Mouse (Mus musculus) neural tube, embryonic 11.5 days (tissue): ENCODE results near the gene Misp. TPM values are rescaled to one million over a fixed set of nuclear protein-coding genes. Genes with fewer than 3 reads are reported as not detected.
A peak's percentile ranks its signal among the peaks of the same experiment; 100 is the strongest.

Source experiments
- ATAC-seq: fragments of 200-750 bp; cut with Nextera tagmentation; 2 replicates; pipeline ENCODE4 v1.8.0; 2017; ENCODE audit warnings: moderate number of reproducible peaks, mild to moderate bottlenecking, moderate TSS enrichment, moderate library complexity; ENCODE audit not compliant: insufficient read depth, low FRiP score, low TSS enrichment
- DNase-seq: peaks from one replicate; pipeline ENCODE4 v3.0.0-alpha.2; 2015; ENCODE audit warnings: low spot score
- H3K27ac ChIP-seq: fragments of 300-500 bp; sonication (generic); 2 replicates; pipeline ENCODE4 v1.5.1; 2014; ENCODE audit warnings: low read depth, mild to moderate bottlenecking, low read length
- H3K27me3 ChIP-seq: fragments of 300-500 bp; sonication (generic); 2 replicates; pipeline ENCODE4 v1.6.1; 2014; ENCODE audit warnings: mild to moderate bottlenecking, low read length, mixed read lengths; ENCODE audit not compliant: control insufficient read depth, insufficient read depth
- H3K36me3 ChIP-seq: fragments of 300-500 bp; sonication (generic); 2 replicates; pipeline ENCODE4 v1.6.1; 2014; ENCODE audit warnings: mild to moderate bottlenecking, low read length, moderate library complexity, mixed read lengths; ENCODE audit not compliant: control insufficient read depth, insufficient read depth
- H3K4me1 ChIP-seq: fragments of 300-500 bp; sonication (generic); 2 replicates; pipeline ENCODE4 v1.6.1; 2014; ENCODE audit warnings: low read length, mixed read lengths; ENCODE audit not compliant: control insufficient read depth, insufficient read depth
- H3K4me2 ChIP-seq: fragments of 300-500 bp; sonication (generic); 2 replicates; pipeline ENCODE4 v1.6.1; 2014; ENCODE audit warnings: low read depth, mild to moderate bottlenecking, moderate library complexity
- H3K4me3 ChIP-seq: fragments of 300-500 bp; sonication (generic); 2 replicates; pipeline ENCODE4 v1.5.1; 2014; ENCODE audit warnings: low read depth, low read length
- H3K9ac ChIP-seq: fragments of 300-500 bp; sonication (generic); 2 replicates; pipeline ENCODE4 v1.6.1; 2014; ENCODE audit warnings: mild to moderate bottlenecking, low read length
- H3K9me3 ChIP-seq: fragments of 300-500 bp; sonication (generic); 2 replicates; pipeline ENCODE4 v1.6.1; 2016; ENCODE audit warnings: low read length; ENCODE audit not compliant: control insufficient read depth
- WGBS: fragments of 180-500 bp; shearing (Covaris S2); extraction: QIAGEN DNeasy Blood & Tissue Kit; methylation state at CpG from one replicate; pipeline ENCODE4 v1.1.7; 2014; 5-methylcytosine and 5-hydroxymethylcytosine counted together
- polyA plus RNA-seq: library from polyadenylated mRNA; unstranded; fragments of >200 nt; fragmentation: Nextera tagmentation; extraction: Ambion mirVana; gene quantifications from 2 replicates; pipeline ENCODE4 v1.2.1, GENCODE M21; 2014

Gene Misp
- polyA plus RNA-seq, 1 experiment from 2014 or later, result 1.6 TPM

DNA sequence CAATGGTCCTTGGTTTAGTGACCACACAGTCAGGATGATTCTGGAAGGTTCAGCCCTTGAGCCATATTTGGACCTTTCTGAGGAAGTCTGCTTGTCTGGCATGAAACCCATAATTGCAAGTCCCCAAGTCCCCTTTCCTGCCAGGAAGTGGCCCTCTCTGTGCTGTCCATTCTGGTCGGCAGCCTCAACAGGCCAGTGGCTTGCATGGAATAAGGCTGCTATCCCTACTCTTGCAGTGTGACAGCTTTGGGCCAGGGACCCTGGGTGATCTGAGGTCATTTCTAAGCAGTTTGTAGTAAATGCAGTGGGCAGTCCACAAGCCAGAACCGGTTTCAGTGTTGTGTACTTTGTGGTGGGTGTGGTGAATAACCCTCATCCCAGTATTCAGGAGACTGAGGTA is 17.4 kb downstream of the Misp start:
- Histone ChIP-seq H3K36me3 (no peaks in the 10 kb centered on the region), H3K4me2 (no peak overlapping the region), H3K4me3 (no peak overlapping the region), H3K4me1 (peaks cover 10% of the 10 kb centered on the region), H3K9ac (no peak overlapping the region), H3K27ac (no peak overlapping the region), H3K9me3 (no peaks in the 10 kb centered on the region), H3K27me3 (no peaks in the 10 kb centered on the region)
- DNase-seq (no peak), ATAC-seq (no peak)
- WGBS, result 74% methylated on average over 2 of the region's 2 CpGs

DNA sequence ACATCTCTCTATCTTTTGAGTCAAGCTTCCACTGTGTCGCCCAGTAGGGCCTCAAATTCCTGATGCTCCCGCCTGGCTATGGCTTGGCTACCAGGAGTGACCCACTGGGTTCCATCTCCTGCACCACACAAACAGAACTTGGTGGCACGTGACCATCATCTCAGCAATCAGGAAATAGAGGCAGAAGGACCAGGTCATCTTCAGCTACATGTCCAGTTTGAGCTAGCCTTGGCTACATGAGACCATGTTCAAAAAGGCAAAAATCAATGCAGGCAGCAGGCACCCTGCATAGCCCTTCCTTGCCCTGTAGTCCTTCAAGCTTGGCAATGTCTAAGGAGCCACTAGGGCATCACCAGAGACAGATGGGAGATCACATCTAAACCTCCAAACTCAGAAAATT is 19.3 kb downstream of the Misp start:
- Histone ChIP-seq H3K36me3 (no peaks in the 10 kb centered on the region), H3K4me3 (no peak overlapping the region), H3K27ac (no peak overlapping the region), H3K4me2 (no peak overlapping the region), H3K9ac (no peak overlapping the region), H3K4me1 (peaks cover 10% of the 10 kb centered on the region), H3K27me3 (no peaks in the 10 kb centered on the region), H3K9me3 (no peaks in the 10 kb centered on the region)
- DNase-seq, result no peak
- WGBS, result 87% methylated on average over 3 of the region's 3 CpGs
- ATAC-seq, result no peak

GRCm38 (mm10) chr10:79840644-79841551 is 20.1 kb downstream of the Misp start:
- Histone ChIP-seq H3K27me3 (no peaks in the 10 kb centered on the region), H3K9me3 (no peaks in the 10 kb centered on the region), H3K27ac (peak overlapping the region; percentile 85), H3K4me3 (peak overlapping the region; percentile 21), H3K36me3 (no peaks in the 10 kb centered on the region), H3K4me1 (peaks cover 10% of the 10 kb centered on the region), H3K9ac (peak overlapping the region; percentile 63), H3K4me2 (peak overlapping the region; percentile 45)
- DNase-seq (peak; percentile 72), ATAC-seq (peak; percentile 86)
- under 1% methylated on average over 24 of the region's 24 CpGs for WGBS

GRCm38 (mm10) chr10:79842322-79842721 is 21.5 kb downstream of the Misp start:
- Histone ChIP-seq H3K27ac (peak overlapping the region; percentile 58; the same call in 1 of the 2 replicates), H3K4me3 (no peak overlapping the region), H3K36me3 (no peaks in the 10 kb centered on the region), H3K9me3 (no peaks in the 10 kb centered on the region), H3K27me3 (no peaks in the 10 kb centered on the region), H3K4me1 (peaks cover 10% of the 10 kb centered on the region), H3K4me2 (no peak overlapping the region), H3K9ac (no peak overlapping the region)
- DNase-seq (no peak), ATAC-seq (no peak)
- WGBS, result 75% methylated on average over 3 of the region's 3 CpGs

DNA sequence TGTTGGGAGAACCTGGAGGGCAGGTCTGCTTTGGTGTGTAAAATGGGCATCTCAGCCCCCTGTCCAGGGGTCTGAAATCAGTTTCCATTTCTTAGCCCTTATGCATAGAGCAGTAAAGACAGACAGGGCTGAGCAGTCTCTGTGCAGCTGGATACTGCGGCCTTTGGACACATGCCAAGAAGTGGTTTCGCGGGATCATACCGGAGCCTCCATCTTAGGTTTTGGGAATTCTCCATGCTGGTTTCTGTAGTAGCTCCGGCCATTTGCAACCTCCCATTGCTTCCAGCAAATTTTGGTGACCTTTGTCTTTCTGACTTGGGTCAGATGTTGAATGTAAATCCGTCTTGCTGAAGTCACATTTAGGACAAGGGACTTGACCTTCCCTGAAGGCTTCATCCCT is 22.7 kb downstream of the Misp start:
- H3K4me3 ChIP-seq, result no peak overlapping the region
- H3K36me3 ChIP-seq, result no peaks in the 10 kb centered on the region
- ATAC-seq, result no peak
- no peak overlapping the region for H3K9ac ChIP-seq
- H3K9me3 ChIP-seq, result no peaks in the 10 kb centered on the region
- peaks cover 10% of the 10 kb centered on the region for H3K4me1 ChIP-seq
- WGBS, result 80% methylated on average over 6 of the region's 6 CpGs
- no peaks in the 10 kb centered on the region for H3K27me3 ChIP-seq
- no peak overlapping the region for H3K4me2 ChIP-seq
- no peak overlapping the region for H3K27ac ChIP-seq
- no peak for DNase-seq

GRCm38 (mm10) chr10:79846553-79846952 is 25.8 kb downstream of the Misp start:
- H3K9ac ChIP-seq, result no peak overlapping the region
- no peaks in the 10 kb centered on the region for H3K9me3 ChIP-seq
- no peak overlapping the region for H3K27ac ChIP-seq
- no peaks in the 10 kb centered on the region for H3K36me3 ChIP-seq
- H3K4me1 ChIP-seq, result peaks cover 7% of the 10 kb centered on the region
- no peak for ATAC-seq
- no peak overlapping the region for H3K4me3 ChIP-seq
- no peak for DNase-seq
- H3K27me3 ChIP-seq, result no peaks in the 10 kb centered on the region
- WGBS, result 52% methylated on average over 5 of the region's 5 CpGs
- H3K4me2 ChIP-seq, result no peak overlapping the region

GRCm38 (mm10) chr10:79849941-79850628 is 29.3 kb downstream of the Misp start:
- H3K9me3 ChIP-seq, result no peaks in the 10 kb centered on the region
- H3K36me3 ChIP-seq, result no peaks in the 10 kb centered on the region
- no peak overlapping the region for H3K27ac ChIP-seq
- DNase-seq (no peak), ATAC-seq (no peak)
- WGBS, result 82% methylated on average over 8 of the region's 8 CpGs
- peaks cover 20% of the 10 kb centered on the region for H3K4me1 ChIP-seq
- H3K27me3 ChIP-seq, result no peaks in the 10 kb centered on the region
- no peak overlapping the region for H3K4me2 ChIP-seq
- H3K9ac ChIP-seq, result no peak overlapping the region
- H3K4me3 ChIP-seq, result no peak overlapping the region

DNA sequence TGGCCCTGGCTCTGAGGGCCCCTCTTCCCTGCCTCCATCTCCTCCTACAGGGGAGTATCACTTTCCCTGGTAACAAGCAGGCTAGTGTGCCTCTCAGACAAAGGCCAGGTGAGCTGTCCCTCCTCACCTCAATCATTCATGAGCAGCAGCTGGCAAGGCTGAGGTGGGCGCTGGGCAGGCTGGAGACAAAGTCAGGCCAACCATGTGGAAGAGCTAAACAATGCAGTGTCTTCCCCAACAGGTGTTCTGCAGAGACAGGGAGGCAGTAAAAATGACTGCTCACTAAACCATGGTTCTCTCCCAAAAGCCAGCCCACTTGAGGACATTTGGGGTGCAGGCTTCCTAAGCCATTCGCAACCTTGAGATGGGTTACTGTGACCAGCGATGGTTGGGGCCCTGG is 30.9 kb downstream of the Misp start:
- Histone ChIP-seq H3K4me2 (peak overlapping the region; percentile 92), H3K36me3 (no peaks in the 10 kb centered on the region; the same call in 1 of the 2 replicates), H3K4me1 (peaks cover 30% of the 10 kb centered on the region), H3K9ac (peak overlapping the region; percentile 88), H3K9me3 (no peaks in the 10 kb centered on the region), H3K27me3 (no peaks in the 10 kb centered on the region), H3K27ac (peak overlapping the region; percentile 99; the same call in 1 of the 2 replicates), H3K4me3 (peak overlapping the region; percentile 8; the same call in 1 of the 2 replicates)
- WGBS, result 79% methylated on average over 3 of the region's 3 CpGs
- ATAC-seq (no peak), DNase-seq (no peak)
